Mouse (Mus musculus): ENCODE measurements at regions not wholly inside any gene's neighbourhood (a gene's known extent, or its start where the extent isn't known, plus 50 kb on each side); places are given as distances from the start of the nearest gene placed in this dataset.

DNA sequence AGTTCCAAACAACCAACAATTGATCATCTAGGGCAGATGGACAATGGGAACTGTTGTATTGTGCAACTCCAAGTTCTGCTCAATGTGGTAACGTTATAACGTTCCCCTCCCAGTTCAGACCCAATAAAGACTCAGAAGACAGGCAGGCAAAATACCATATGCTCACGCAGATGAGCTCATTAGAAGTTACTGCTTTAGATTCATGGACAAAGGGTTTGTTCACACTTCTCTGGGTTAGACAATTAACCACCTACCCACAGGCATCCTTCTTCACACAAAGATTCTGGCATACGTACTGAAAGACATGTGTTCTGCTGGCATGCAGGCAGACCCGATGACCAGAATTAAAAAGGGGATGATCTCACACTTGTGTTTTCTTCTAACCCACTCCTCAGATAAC is 130.0 kb downstream of the Polr2m start:
- no peak for DNase-seq
